Comparison of ENCODE assay signal across 7 mouse cellular contexts in genomic region chr10:39898874-39899371, GRCm38 (mm10). TPM values are rescaled to one million over a fixed set of nuclear protein-coding genes. Genes with fewer than 3 reads are reported as not detected.
DNase-seq lines count a peak whose midpoint lies in the region; ATAC-seq lines count a peak whose summit lies in the region.

TSS of gene Mfsd4b4 (minus strand) at chr10:39899238.

- H3K9ac ChIP-seq in embryonic facial prominence, embryonic 12.5 days: peak within 1 kb of the TSS; percentile 75
- H3K9ac ChIP-seq in limb, embryonic 11.5 days (ENCODE audit: low read length): peak within 1 kb of the TSS; percentile 92
- peak within 1 kb of the TSS; percentile 86 for H3K9ac ChIP-seq in midbrain, embryonic 14.5 days (replicated peaks; ENCODE audit: low read length)

- H3K4me1 ChIP-seq in embryonic facial prominence, embryonic 12.5 days: no peaks in the 10 kb centered on the region
- H3K4me1 ChIP-seq in limb, embryonic 11.5 days (ENCODE audit: control insufficient read depth, insufficient read depth, low read length): no peaks in the 10 kb centered on the region
- H3K4me1 ChIP-seq in midbrain, embryonic 14.5 days (ENCODE audit: control insufficient read depth, insufficient read depth, low read length): peaks cover 13% of the 10 kb centered on the region; the same call in 1 of the 2 replicates

- peak within 1 kb of the TSS; percentile 72 for H3K4me2 ChIP-seq in embryonic facial prominence, embryonic 12.5 days (replicated peaks)
- peak within 1 kb of the TSS; percentile 87 for H3K4me2 ChIP-seq in limb, embryonic 11.5 days (ENCODE audit: low read depth, severe bottlenecking)
- peak within 1 kb of the TSS; percentile 94 for H3K4me2 ChIP-seq in midbrain, embryonic 14.5 days (ENCODE audit: low read length)

- peak within 1 kb of the TSS; percentile 74 for H3K27ac ChIP-seq in embryonic facial prominence, embryonic 12.5 days
- peak within 1 kb of the TSS; percentile 63; the same call in 1 of the 2 replicates for H3K27ac ChIP-seq in limb, embryonic 11.5 days (replicated peaks; ENCODE audit: low read depth, low read length)
- peak within 1 kb of the TSS; percentile 86 for H3K27ac ChIP-seq in midbrain, embryonic 14.5 days (replicated peaks; ENCODE audit: low read depth, low read length)

- H3K36me3 ChIP-seq in embryonic facial prominence, embryonic 12.5 days: no peaks in the 10 kb centered on the region
- H3K36me3 ChIP-seq in limb, embryonic 11.5 days (ENCODE audit: control insufficient read depth, insufficient read depth, low read length): no peaks in the 10 kb centered on the region
- no peaks in the 10 kb centered on the region for H3K36me3 ChIP-seq in midbrain, embryonic 14.5 days (ENCODE audit: control insufficient read depth, insufficient read depth, low read length)

- ATAC-seq in embryonic facial prominence, embryonic 12.5 days (ENCODE audit: insufficient number of reproducible peaks, insufficient read depth, low FRiP score, low TSS enrichment): peak; percentile 96
- peak; percentile 95 for ATAC-seq in limb, embryonic 11.5 days (ENCODE audit: insufficient number of reproducible peaks, low FRiP score, low TSS enrichment, low read depth)
- peak; percentile 98 for ATAC-seq in midbrain, embryonic 14.5 days (ENCODE audit: low FRiP score, low TSS enrichment)

- peak; percentile 89 for DNase-seq in adrenal gland, postnatal 25 days
- peak; percentile 99 for DNase-seq in heart, adult 11 months
- peak; percentile 87 for DNase-seq in kidney, adult 18-20 months
- DNase-seq in limb, embryonic 11.5 days (ENCODE audit: low spot score): peak; percentile 91
- peak; percentile 97 for DNase-seq in midbrain, embryonic 14.5 days
- peak; percentile 62 to 68 for DNase-seq in spleen, adult 18-20 months

- peak within 1 kb of the TSS; percentile 55 for H3K4me3 ChIP-seq in embryonic facial prominence, embryonic 12.5 days
- H3K4me3 ChIP-seq in limb, embryonic 11.5 days (ENCODE audit: low read depth, low read length): peak within 1 kb of the TSS; percentile 64
- H3K4me3 ChIP-seq in midbrain, embryonic 14.5 days (replicated peaks; ENCODE audit: low read depth, low read length): peak within 1 kb of the TSS; percentile 76

- WGBS in embryonic facial prominence, embryonic 12.5 days: under 1% methylated on average over 40 of the region's 41 CpGs
- WGBS in limb, embryonic 11.5 days: under 1% methylated on average over 41 of the region's 41 CpGs
- under 1% methylated on average over 41 of the region's 41 CpGs for whole genome bisulfite sequencing in midbrain, embryonic 14.5 days

- no peaks in the 10 kb centered on the region for H3K9me3 ChIP-seq in embryonic facial prominence, embryonic 12.5 days
- H3K9me3 ChIP-seq in limb, embryonic 11.5 days (ENCODE audit: control insufficient read depth, low read length): no peaks in the 10 kb centered on the region
- no peaks in the 10 kb centered on the region for H3K9me3 ChIP-seq in midbrain, embryonic 14.5 days (ENCODE audit: control insufficient read depth, low read length)

- H3K27me3 ChIP-seq in embryonic facial prominence, embryonic 12.5 days: no peaks in the 10 kb centered on the region
- H3K27me3 ChIP-seq in limb, embryonic 11.5 days (ENCODE audit: control insufficient read depth, insufficient read depth, low read length): no peaks in the 10 kb centered on the region
- H3K27me3 ChIP-seq in midbrain, embryonic 14.5 days (ENCODE audit: control insufficient read depth, insufficient read depth, low read length): no peaks in the 10 kb centered on the region

RNA-seq across cellular contexts. Expression of gene Mfsd4b4, which starts in this region (rescaled TPM):
- total RNA-seq in adrenal gland, postnatal 25 days (2021): 11.3 and 16.2 TPM in 2 replicates
- polyA plus RNA-seq in embryonic facial prominence, embryonic 12.5 days (2016; fragmentation: Nextera tagmentation; extraction: Ambion mirVana): 6.1 and 6.8 TPM in 2 replicates
- polyA plus RNA-seq in limb, embryonic 11.5 days (2014; fragmentation: Nextera tagmentation; extraction: Ambion mirVana): 4.9 and 5.3 TPM in 2 replicates
- 3.6 and 5.0 TPM in 2 replicates for polyA plus RNA-seq in midbrain, embryonic 14.5 days (2014; fragmentation: Nextera tagmentation; extraction: Ambion mirVana)

Comparison
In these comparisons a context has a peak if more than half of its experiments do, and no peak if none do; other contexts are left out.
1. Peak in every context shown above with its lines: DNase-seq, ATAC-seq, H3K4me3 ChIP-seq and H3K27ac ChIP-seq.